Mouse (Mus musculus) liver, embryonic 14.5 days (tissue): ENCODE results near the gene Pip5k1c.

Experiments
- CTCF ChIP-seq: IDR thresholded peaks from 2 replicates; pipeline ENCODE4 v1.5.1; 2016; ENCODE audit warnings: antibody characterized with exemption, low read depth, control low read depth
- EP300 ChIP-seq: IDR thresholded peaks from 2 replicates; pipeline ENCODE4 v1.6.1; 2016; ENCODE audit warnings: antibody characterized with exemption, low read depth

GRCm38 (mm10) chr10:81302288-81302687, 9.5 kb downstream of the Pip5k1c start:
- TF ChIP-seq CTCF: no peak
- TF ChIP-seq EP300: no peak
